Mouse (Mus musculus) fibroblast of lung, adult 2 months (primary cell): Measurements from ENCODE around the gene Gm10600.
"Not testable (repeated sequence)": the region's sequence is repeated elsewhere in the genome, so short reads cannot be mapped to it uniquely, and the experiment has no call there.

Experiments used
- DNase-seq: peaks from one replicate; pipeline ENCODE4 v3.0.0-alpha.2; 2011; ENCODE audit warnings: low read depth

Gene Gm10600

GRCm38 (mm10) chr4:42240339-42240738, at the start of gene Gm10600:
TSS of gene Gm10600 (plus strand) at chr4:42240639.
- DNase-seq = not testable (repeated sequence)

DNA sequence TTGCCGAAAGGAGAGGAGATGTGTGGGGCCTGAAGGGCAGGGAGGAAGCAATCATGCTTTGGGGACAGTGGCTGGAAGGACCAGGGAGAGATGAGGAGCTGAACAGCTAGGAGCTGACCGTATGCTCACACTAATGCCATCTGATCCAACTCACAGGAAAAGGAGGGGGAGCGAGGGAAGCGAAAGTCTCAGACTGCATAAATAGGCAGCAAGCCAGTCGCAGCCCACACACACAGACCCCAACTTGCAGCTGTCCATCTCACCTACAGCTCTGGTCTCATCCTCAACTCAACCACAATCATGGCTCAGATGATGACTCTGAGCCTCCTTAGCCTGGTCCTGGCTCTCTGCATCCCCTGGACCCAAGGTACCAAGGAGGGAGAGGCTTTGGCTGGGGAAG, 15.0 kb downstream of the Gm10600 start, which contains the start of gene Ccl21b:
Ccl21b (plus strand) TSS at position 301 of the 400 bp plus-strand sequence.
- not testable (repeated sequence) for DNase-seq
